Mouse (Mus musculus) WW6 (cell line): ENCODE measurements around the gene Cacna1d.

Experiments used
- DNase-seq: peaks from one replicate; pipeline ENCODE4 v3.0.0-alpha.2; 2013; ENCODE audit warnings: low read depth, low spot score

Cacna1d gene

GRCm38 (mm10) chr14:30097239-30097638 is 394.0 kb downstream of the Cacna1d start:
- DNase-seq: no peak

GRCm38 (mm10) chr14:30092426-30092825 is 398.8 kb downstream of the Cacna1d start:
- no peak for DNase-seq

GRCm38 (mm10) chr14:30092021-30092420 is 399.2 kb downstream of the Cacna1d start:
- DNase-seq: no peak

- no peak for DNase-seq
Observed at GRCm38 (mm10) chr14:30079729-30080128, 411.5 kb downstream of the Cacna1d start.

- DNase-seq: no peak
Observed at GRCm38 (mm10) chr14:30078115-30078808, 413.0 kb downstream of the Cacna1d start.

- DNase-seq: no peak
Observed at GRCm38 (mm10) chr14:30075268-30075887, 415.9 kb downstream of the Cacna1d start.

- no peak for DNase-seq
Observed at GRCm38 (mm10) chr14:30068566-30068965, 422.7 kb downstream of the Cacna1d start.

GRCm38 (mm10) chr14:30066752-30067151 is 424.5 kb downstream of the Cacna1d start:
- no peak for DNase-seq

GRCm38 (mm10) chr14:30064864-30065263 is 426.4 kb downstream of the Cacna1d start:
- DNase-seq: no peak

GRCm38 (mm10) chr14:30056031-30056766 is 435.1 kb downstream of the Cacna1d start:
- DNase-seq: no peak

- DNase-seq: no peak
Observed at GRCm38 (mm10) chr14:30054922-30055321, 436.3 kb downstream of the Cacna1d start.

GRCm38 (mm10) chr14:30050280-30050679 is 441.0 kb downstream of the Cacna1d start:
- no peak for DNase-seq

GRCm38 (mm10) chr14:30048049-30048448 is 443.2 kb downstream of the Cacna1d start:
- DNase-seq: no peak

- no peak for DNase-seq
Observed at GRCm38 (mm10) chr14:30046976-30047375, 444.3 kb downstream of the Cacna1d start.

GRCm38 (mm10) chr14:30045704-30046220 is 445.5 kb downstream of the Cacna1d start:
- no peak for DNase-seq

GRCm38 (mm10) chr14:30045239-30045638 is 446.0 kb downstream of the Cacna1d start:
- DNase-seq: no peak

- DNase-seq: no peak
Observed at GRCm38 (mm10) chr14:30043356-30043940, 447.8 kb downstream of the Cacna1d start.

- no peak for DNase-seq
Observed at GRCm38 (mm10) chr14:30041836-30042235, 449.4 kb downstream of the Cacna1d start.

GRCm38 (mm10) chr14:30039413-30039812 is 451.8 kb downstream of the Cacna1d start:
- DNase-seq: no peak

- no peak for DNase-seq
Observed at GRCm38 (mm10) chr14:30038431-30038830, 452.8 kb downstream of the Cacna1d start.

GRCm38 (mm10) chr14:30033405-30033804 is 457.9 kb downstream of the Cacna1d start:
- no peak for DNase-seq

GRCm38 (mm10) chr14:30027378-30027777 is 463.9 kb downstream of the Cacna1d start:
- DNase-seq: no peak
